Mouse (Mus musculus) heart, adult 18-20 months (tissue): ENCODE data around the gene Fam83c. TPM values are rescaled to one million over a fixed set of nuclear protein-coding genes. Genes with fewer than 3 reads are reported as not detected.
"Not testable (repeated sequence)": the region's sequence is repeated elsewhere in the genome, so short reads cannot be mapped to it uniquely, and the experiment has no call there.

Experiments used
- DNase-seq, 2 experiments: peaks; one replicate each; pipeline ENCODE4 v3.0.0; 2021 to 2022; ENCODE audit warnings: mixed read lengths in 1 of 2
- long read RNA-seq, 2 experiments: library from polyadenylated mRNA; stranded (forward); transcript quantifications; one replicate each; pipeline ENCODE4 v2.0.0; 2021
- total RNA-seq, 2 experiments: library from RNA; stranded (reverse); gene quantifications; 2 replicates each; pipeline ENCODE4 v1.2.3; 2021

Gene Fam83c
- not detected for total RNA-seq
- long read RNA-seq, experiment 1, result 0 reads
- long read RNA-seq, experiment 2, result 0 reads

- DNase-seq, result no peak
Measured at GRCm38 (mm10) chr2:155834732-155835131, at the start of gene Fam83c. TSS of gene Fam83c (minus strand) at chr2:155834854.

- DNase-seq, result peak in 1 of 2 experiments; percentile 33
Measured at GRCm38 (mm10) chr2:155882087-155882486, 47.4 kb upstream of the Fam83c start.

- peak; percentile 22 to 40 for DNase-seq
Measured at GRCm38 (mm10) chr2:155878964-155879876, 44.6 kb upstream of the Fam83c start.

- DNase-seq, result no peak
Measured at GRCm38 (mm10) chr2:155873636-155874035, 39.0 kb upstream of the Fam83c start.

GRCm38 (mm10) chr2:155872930-155873507, 38.4 kb upstream of the Fam83c start:
- DNase-seq, result no peak

GRCm38 (mm10) chr2:155872486-155872885, 37.8 kb upstream of the Fam83c start:
- no peak for DNase-seq

- no peak for DNase-seq
Measured at GRCm38 (mm10) chr2:155869772-155870171, 35.1 kb upstream of the Fam83c start.

GRCm38 (mm10) chr2:155868320-155868719, 33.7 kb upstream of the Fam83c start:
- DNase-seq, result no peak

- DNase-seq, result no peak
Measured at GRCm38 (mm10) chr2:155863301-155863867, 28.7 kb upstream of the Fam83c start.

- no peak for DNase-seq
Measured at GRCm38 (mm10) chr2:155862573-155863300, 28.1 kb upstream of the Fam83c start.

GRCm38 (mm10) chr2:155861581-155861980, 26.9 kb upstream of the Fam83c start:
- DNase-seq, result peak in 1 of 2 experiments; percentile 14

- DNase-seq, result no peak
Measured at GRCm38 (mm10) chr2:155860102-155860501, 25.4 kb upstream of the Fam83c start.

- no peak for DNase-seq
Measured at GRCm38 (mm10) chr2:155852536-155852935, 17.9 kb upstream of the Fam83c start.

GRCm38 (mm10) chr2:155850120-155850519, 15.5 kb upstream of the Fam83c start:
- no peak for DNase-seq

GRCm38 (mm10) chr2:155849464-155849863, 14.8 kb upstream of the Fam83c start:
- DNase-seq, result no peak

- DNase-seq, result peak; percentile 64 to 83
Measured at GRCm38 (mm10) chr2:155848291-155848690, 13.6 kb upstream of the Fam83c start.

GRCm38 (mm10) chr2:155846930-155847329, 12.3 kb upstream of the Fam83c start:
- DNase-seq, result no peak

GRCm38 (mm10) chr2:155838961-155839360, 4.3 kb upstream of the Fam83c start:
- DNase-seq, result no peak

GRCm38 (mm10) chr2:155837961-155838360, 3.3 kb upstream of the Fam83c start:
- no peak for DNase-seq

GRCm38 (mm10) chr2:155832087-155832486, 2.6 kb downstream of the Fam83c start:
- not testable (repeated sequence) for DNase-seq

GRCm38 (mm10) chr2:155831302-155831701, 3.4 kb downstream of the Fam83c start:
- no peak for DNase-seq

GRCm38 (mm10) chr2:155830841-155831240, 3.8 kb downstream of the Fam83c start:
- no peak for DNase-seq
